Mouse (Mus musculus): ENCODE results near the gene Ccdc136.

DNA sequence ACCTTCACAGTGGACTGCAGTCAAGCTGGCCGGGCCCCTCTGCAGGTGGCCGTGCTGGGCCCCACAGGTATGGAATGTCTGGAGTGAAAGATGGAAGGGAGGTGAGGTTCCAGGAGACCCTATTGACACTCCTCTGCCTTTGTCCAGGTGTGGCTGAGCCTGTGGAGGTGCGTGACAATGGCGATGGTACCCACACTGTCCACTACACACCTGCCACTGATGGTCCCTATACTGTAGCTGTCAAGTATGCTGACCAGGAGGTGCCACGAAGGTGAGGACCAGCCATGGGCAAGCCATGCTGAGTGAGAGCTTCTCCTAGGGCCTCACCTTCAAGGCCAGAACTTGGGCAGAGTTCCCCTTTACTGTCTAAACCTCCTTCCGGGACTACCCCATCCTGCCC is 54.6 kb downstream of the Ccdc136 start:
- no peak for TF ChIP-seq POLR2A (IDR thresholded peaks at IDR 0.05; ENCODE audit: borderline replicate concordance, extremely low read depth, insufficient read depth, insufficient read length, poor library complexity, severe bottlenecking)
- no peak for TF ChIP-seq CTCF (IDR thresholded peaks at IDR 0.05; ENCODE audit: borderline replicate concordance, extremely low read depth, insufficient read depth, insufficient read length)

Data from brain, embryonic 14.5 days (tissue).